Mouse (Mus musculus): ENCODE data around the gene Rasgef1b. TPM values are rescaled to one million over a fixed set of nuclear protein-coding genes. Genes with fewer than 3 reads are reported as not detected.

The Rasgef1b gene
- polyA plus RNA-seq, 1 experiment from 2014 or later = 8.5 TPM

GRCm38 (mm10) chr5:99522571-99523269 lies 206.1 kb downstream of the Rasgef1b start:
- Histone ChIP-seq H3K9ac (no peak overlapping the region), H3K4me1 (peaks cover 21% of the 10 kb centered on the region), H3K27ac (no peak overlapping the region), H3K4me2 (no peak overlapping the region), H3K4me3 (no peak overlapping the region), H3K9me3 (no peaks in the 10 kb centered on the region), H3K36me3 (no peaks in the 10 kb centered on the region), H3K27me3 (no peaks in the 10 kb centered on the region)
- no peak for ATAC-seq (ENCODE audit: insufficient number of reproducible peaks, insufficient read depth, low FRiP score, low TSS enrichment, low read depth)
- 36% methylated on average over 8 of the region's 8 CpGs for WGBS

- 42% methylated on average over 4 of the region's 4 CpGs for WGBS
- H3K36me3 ChIP-seq = no peaks in the 10 kb centered on the region
- H3K9me3 ChIP-seq = no peaks in the 10 kb centered on the region
- no peak for ATAC-seq (ENCODE audit: insufficient number of reproducible peaks, insufficient read depth, low FRiP score, low TSS enrichment, low read depth)
- no peak overlapping the region for H3K4me3 ChIP-seq
- H3K9ac ChIP-seq = no peak overlapping the region
- H3K27ac ChIP-seq = 0 out of 2 replicates have a peak overlapping the region, but pooled peaks have one; percentile 11
- no peak overlapping the region for H3K4me2 ChIP-seq
- no peaks in the 10 kb centered on the region for H3K27me3 ChIP-seq
- H3K4me1 ChIP-seq = peaks cover 21% of the 10 kb centered on the region
These were observed 207.5 kb downstream of the Rasgef1b start for GRCm38 (mm10) chr5:99521411-99521810.

- Histone ChIP-seq H3K36me3 (no peaks in the 10 kb centered on the region), H3K4me1 (peaks cover 21% of the 10 kb centered on the region), H3K9me3 (no peaks in the 10 kb centered on the region), H3K9ac (no peak overlapping the region), H3K4me2 (no peak overlapping the region), H3K27me3 (no peaks in the 10 kb centered on the region), H3K27ac (no peak overlapping the region), H3K4me3 (no peak overlapping the region)
- ATAC-seq (ENCODE audit: insufficient number of reproducible peaks, insufficient read depth, low FRiP score, low TSS enrichment, low read depth) = no peak
- WGBS = 78% methylated on average over 2 of the region's 2 CpGs
These were observed 209.3 kb downstream of the Rasgef1b start for GRCm38 (mm10) chr5:99519556-99519955.

GRCm38 (mm10) chr5:99519023-99519422 lies 209.8 kb downstream of the Rasgef1b start:
- no peaks in the 10 kb centered on the region for H3K36me3 ChIP-seq
- H3K27ac ChIP-seq = no peak overlapping the region
- no peak for ATAC-seq (ENCODE audit: insufficient number of reproducible peaks, insufficient read depth, low FRiP score, low TSS enrichment, low read depth)
- no peaks in the 10 kb centered on the region for H3K9me3 ChIP-seq
- WGBS = 57% methylated on average over 4 of the region's 4 CpGs
- H3K4me1 ChIP-seq = peaks cover 21% of the 10 kb centered on the region
- H3K4me2 ChIP-seq = no peak overlapping the region
- H3K27me3 ChIP-seq = no peaks in the 10 kb centered on the region
- no peak overlapping the region for H3K9ac ChIP-seq
- H3K4me3 ChIP-seq = no peak overlapping the region

- WGBS = 84% methylated on average over 5 of the region's 5 CpGs
- no peaks in the 10 kb centered on the region for H3K36me3 ChIP-seq
- ATAC-seq (ENCODE audit: insufficient number of reproducible peaks, insufficient read depth, low FRiP score, low TSS enrichment, low read depth) = no peak
These were observed 212.7 kb downstream of the Rasgef1b start for GRCm38 (mm10) chr5:99516207-99516606.

GRCm38 (mm10) chr5:99515764-99516163 lies 213.1 kb downstream of the Rasgef1b start:
- H3K9ac ChIP-seq = no peak overlapping the region
- H3K9me3 ChIP-seq = no peaks in the 10 kb centered on the region
- 82% methylated on average over 4 of the region's 4 CpGs for WGBS
- H3K27me3 ChIP-seq = no peaks in the 10 kb centered on the region
- ATAC-seq (ENCODE audit: insufficient number of reproducible peaks, insufficient read depth, low FRiP score, low TSS enrichment, low read depth) = no peak
- no peak overlapping the region for H3K4me2 ChIP-seq
- H3K27ac ChIP-seq = no peak overlapping the region
- peaks cover 4% of the 10 kb centered on the region; the same call in 1 of the 2 replicates for H3K4me1 ChIP-seq
- no peak overlapping the region for H3K4me3 ChIP-seq
- H3K36me3 ChIP-seq = no peaks in the 10 kb centered on the region

More at GRCm38 (mm10) chr5:99516207-99516606, 212.7 kb downstream of the Rasgef1b start:
- Histone ChIP-seq H3K27ac (no peak overlapping the region), H3K4me3 (no peak overlapping the region), H3K4me2 (no peak overlapping the region), H3K9me3 (no peaks in the 10 kb centered on the region), H3K4me1 (peaks cover 7% of the 10 kb centered on the region; the same call in 1 of the 2 replicates), H3K9ac (no peak overlapping the region), H3K27me3 (no peaks in the 10 kb centered on the region)

- Histone ChIP-seq H3K4me3 (no peak overlapping the region), H3K36me3 (no peaks in the 10 kb centered on the region), H3K9me3 (no peaks in the 10 kb centered on the region), H3K4me2 (no peak overlapping the region), H3K4me1 (peaks cover 4% of the 10 kb centered on the region; the same call in 1 of the 2 replicates), H3K9ac (no peak overlapping the region), H3K27me3 (no peaks in the 10 kb centered on the region), H3K27ac (no peak overlapping the region)
- ATAC-seq (ENCODE audit: insufficient number of reproducible peaks, insufficient read depth, low FRiP score, low TSS enrichment, low read depth) = no peak
- 56% methylated on average over 9 of the region's 9 CpGs for WGBS
These were observed 215.5 kb downstream of the Rasgef1b start for GRCm38 (mm10) chr5:99513209-99513880.

GRCm38 (mm10) chr5:99511081-99511480 lies 217.8 kb downstream of the Rasgef1b start:
- Histone ChIP-seq H3K4me1 (peaks cover 4% of the 10 kb centered on the region; the same call in 1 of the 2 replicates), H3K9ac (no peak overlapping the region), H3K36me3 (no peaks in the 10 kb centered on the region), H3K27ac (no peak overlapping the region), H3K27me3 (no peaks in the 10 kb centered on the region), H3K9me3 (no peaks in the 10 kb centered on the region), H3K4me2 (peak overlapping the region; percentile 26; the same call in 1 of the 2 replicates), H3K4me3 (no peak overlapping the region)
- no peak for ATAC-seq (ENCODE audit: insufficient number of reproducible peaks, insufficient read depth, low FRiP score, low TSS enrichment, low read depth)
- 16% methylated on average over 11 of the region's 11 CpGs for WGBS

GRCm38 (mm10) chr5:99506109-99506508 lies 222.8 kb downstream of the Rasgef1b start:
- H3K27me3 ChIP-seq = no peaks in the 10 kb centered on the region
- no peak overlapping the region for H3K27ac ChIP-seq
- H3K9me3 ChIP-seq = no peaks in the 10 kb centered on the region
- WGBS = 69% methylated on average over 7 of the region's 7 CpGs
- H3K9ac ChIP-seq = no peak overlapping the region
- no peaks in the 10 kb centered on the region for H3K4me1 ChIP-seq
- no peak for ATAC-seq (ENCODE audit: insufficient number of reproducible peaks, insufficient read depth, low FRiP score, low TSS enrichment, low read depth)
- no peak overlapping the region for H3K4me2 ChIP-seq
- no peaks in the 10 kb centered on the region for H3K36me3 ChIP-seq
- H3K4me3 ChIP-seq = no peak overlapping the region

- no peak overlapping the region for H3K4me3 ChIP-seq
- no peak overlapping the region for H3K27ac ChIP-seq
- no peaks in the 10 kb centered on the region for H3K27me3 ChIP-seq
- no peaks in the 10 kb centered on the region for H3K36me3 ChIP-seq
- H3K4me1 ChIP-seq = no peaks in the 10 kb centered on the region
- no peak for ATAC-seq (ENCODE audit: insufficient number of reproducible peaks, insufficient read depth, low FRiP score, low TSS enrichment, low read depth)
- H3K4me2 ChIP-seq = no peak overlapping the region
- no peak overlapping the region for H3K9ac ChIP-seq
- WGBS = 78% methylated on average over 9 of the region's 9 CpGs
- H3K9me3 ChIP-seq = no peaks in the 10 kb centered on the region
These were observed 224.5 kb downstream of the Rasgef1b start for GRCm38 (mm10) chr5:99504349-99504830.

GRCm38 (mm10) chr5:99502681-99503080 lies 226.2 kb downstream of the Rasgef1b start:
- Histone ChIP-seq H3K4me1 (no peaks in the 10 kb centered on the region), H3K9me3 (no peaks in the 10 kb centered on the region), H3K36me3 (no peaks in the 10 kb centered on the region), H3K9ac (no peak overlapping the region), H3K4me3 (no peak overlapping the region), H3K27me3 (no peaks in the 10 kb centered on the region), H3K27ac (no peak overlapping the region), H3K4me2 (no peak overlapping the region)
- no peak for ATAC-seq (ENCODE audit: insufficient number of reproducible peaks, insufficient read depth, low FRiP score, low TSS enrichment, low read depth)
- WGBS = 89% methylated on average over 9 of the region's 9 CpGs
